Mouse (Mus musculus) heart, embryonic 14.5 days (tissue): ENCODE measurements around the gene Paqr6. TPM values are rescaled to one million over a fixed set of nuclear protein-coding genes. Genes with fewer than 3 reads are reported as not detected.
A peak's percentile ranks its signal among the peaks of the same experiment; 100 is the strongest.

Experiments used
- ATAC-seq: fragments of 200-750 bp; cut with Nextera tagmentation; 2 replicates; pipeline ENCODE4 v1.8.0; 2017; ENCODE audit warnings: low read depth, moderate TSS enrichment; ENCODE audit not compliant: insufficient number of reproducible peaks, insufficient read depth, low FRiP score
- H3K27ac ChIP-seq, 2 experiments: fragments of 200-500 bp in 1 of 2; fragments of 300-500 bp in 1 of 2; sonication (generic) in 1 of 2; replicated peaks in 1 of 2; 2 replicates each; pipeline ENCODE4 v1.5.1; 2012 to 2014; ENCODE audit warnings: low read depth in 2 of 2, low read length in 2 of 2, control low read depth in 1 of 2, mild to moderate bottlenecking in 1 of 2, mixed read lengths in 1 of 2; ENCODE audit not compliant: control insufficient read depth in 1 of 2, insufficient read depth in 1 of 2
- H3K27me3 ChIP-seq: fragments of 300-500 bp; sonication (generic); 2 replicates; pipeline ENCODE4 v1.6.1; 2014; ENCODE audit warnings: mild to moderate bottlenecking, low read length, control low read depth; ENCODE audit not compliant: control insufficient read depth, insufficient read depth
- H3K36me3 ChIP-seq: fragments of 300-500 bp; sonication (generic); 2 replicates; pipeline ENCODE4 v1.6.1; 2014; ENCODE audit warnings: mild to moderate bottlenecking, control low read depth, low read length, mixed read lengths; ENCODE audit not compliant: control insufficient read depth, insufficient read depth
- H3K4me1 ChIP-seq, 2 experiments: fragments of 200-500 bp in 1 of 2; fragments of 300-500 bp in 1 of 2; sonication (generic) in 1 of 2; 2 replicates each; pipeline ENCODE4 v1.6.1; 2012 to 2014; ENCODE audit warnings: low read length in 2 of 2, control low read depth in 1 of 2, mixed read lengths in 1 of 2; ENCODE audit not compliant: control insufficient read depth in 2 of 2, insufficient read depth in 2 of 2
- H3K4me2 ChIP-seq: fragments of 300-500 bp; sonication (generic); 2 replicates; pipeline ENCODE4 v1.6.1; 2014; ENCODE audit warnings: mild to moderate bottlenecking, low read length
- H3K4me3 ChIP-seq, 2 experiments: fragments of 200-500 bp in 1 of 2; fragments of 300-500 bp in 1 of 2; sonication (generic) in 1 of 2; 2 replicates each; pipeline ENCODE4 v1.5.1; 2012 to 2014; ENCODE audit warnings: low read length in 2 of 2, mild to moderate bottlenecking in 2 of 2, control low read depth in 1 of 2, low read depth in 1 of 2, moderate library complexity in 1 of 2; ENCODE audit not compliant: control insufficient read depth in 1 of 2, insufficient read depth in 1 of 2
- H3K9ac ChIP-seq: fragments of 300-500 bp; sonication (generic); 2 replicates; pipeline ENCODE4 v1.6.1; 2014; ENCODE audit warnings: mild to moderate bottlenecking, low read length
- H3K9me3 ChIP-seq: fragments of 300-500 bp; sonication (generic); 2 replicates; pipeline ENCODE4 v1.6.1; 2016; ENCODE audit warnings: low read length, control low read depth; ENCODE audit not compliant: control insufficient read depth
- WGBS: fragments of 180-500 bp; shearing (Covaris S2); extraction: QIAGEN DNeasy Blood & Tissue Kit; methylation state at CpG from one replicate; pipeline ENCODE4 v1.1.7; 2014; 5-methylcytosine and 5-hydroxymethylcytosine counted together
- polyA plus RNA-seq: library from polyadenylated mRNA; unstranded; fragments of >200 nt; fragmentation: Nextera tagmentation; extraction: Ambion mirVana; gene quantifications from 2 replicates; pipeline ENCODE4 v1.2.1, GENCODE M21; 2014

Gene Paqr6
- polyA plus RNA-seq, 1 experiment from 2014 or later = 3.3 TPM

DNA sequence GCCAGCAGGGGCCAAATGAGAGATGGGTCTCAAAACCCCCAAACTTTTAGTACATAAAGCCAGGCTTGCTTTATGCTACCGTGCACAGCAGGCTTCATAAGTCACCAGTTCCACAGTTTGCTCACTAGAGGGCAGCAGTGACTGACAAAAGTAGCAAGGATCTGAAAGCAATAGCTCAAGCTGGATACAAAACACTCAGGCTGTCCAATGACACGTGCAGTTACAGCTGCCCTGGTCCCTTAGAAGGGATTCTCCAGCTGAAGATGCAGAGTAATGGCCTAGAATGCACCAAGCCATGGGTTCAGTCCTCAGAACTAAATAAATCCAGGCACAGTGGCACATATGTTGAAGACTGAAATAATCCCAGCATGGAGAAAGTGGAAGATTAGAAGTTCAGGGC, 42.7 kb downstream of the Paqr6 start:
- no peaks in the 10 kb centered on the region for H3K27me3 ChIP-seq
- no peak for ATAC-seq
- H3K9ac ChIP-seq = no peak overlapping the region
- no peak overlapping the region for H3K27ac ChIP-seq
- H3K4me1 ChIP-seq = peaks cover 8 to 22% of the 10 kb centered on the region in 2 experiments
- no peaks in the 10 kb centered on the region for H3K9me3 ChIP-seq
- H3K36me3 ChIP-seq = peaks cover 26% of the 10 kb centered on the region
- H3K4me2 ChIP-seq = no peak overlapping the region
- WGBS = 4% methylated on average over 2 of the region's 2 CpGs
- H3K4me3 ChIP-seq = no peak overlapping the region

DNA sequence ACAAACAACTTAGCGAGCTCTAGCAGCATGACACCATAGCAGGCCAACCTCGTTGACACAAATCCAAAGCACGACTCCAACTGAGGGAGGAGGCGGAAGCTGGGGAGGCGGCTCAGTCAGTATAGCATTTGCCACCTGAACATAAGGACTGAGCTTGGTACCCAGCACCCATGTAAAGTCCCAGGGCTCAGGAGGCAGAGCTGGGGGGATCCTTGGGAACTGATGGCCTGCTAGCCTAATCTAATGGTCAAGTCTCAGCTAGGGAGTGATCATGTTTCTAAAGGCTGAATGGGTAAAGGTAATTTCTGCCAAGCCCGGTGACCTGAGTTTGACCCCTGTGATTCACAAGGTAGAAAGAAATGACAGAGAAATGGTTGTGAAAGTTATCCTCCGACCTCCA, 43.1 kb downstream of the Paqr6 start:
- Histone ChIP-seq H3K4me3 (no peak overlapping the region), H3K27me3 (no peaks in the 10 kb centered on the region), H3K9me3 (no peaks in the 10 kb centered on the region), H3K4me1 (peaks cover 8 to 22% of the 10 kb centered on the region in 2 experiments), H3K36me3 (peaks cover 31% of the 10 kb centered on the region), H3K4me2 (no peak overlapping the region), H3K9ac (no peak overlapping the region), H3K27ac (no peak overlapping the region)
- 53% methylated on average over 7 of the region's 7 CpGs for WGBS
- ATAC-seq = no peak

DNA sequence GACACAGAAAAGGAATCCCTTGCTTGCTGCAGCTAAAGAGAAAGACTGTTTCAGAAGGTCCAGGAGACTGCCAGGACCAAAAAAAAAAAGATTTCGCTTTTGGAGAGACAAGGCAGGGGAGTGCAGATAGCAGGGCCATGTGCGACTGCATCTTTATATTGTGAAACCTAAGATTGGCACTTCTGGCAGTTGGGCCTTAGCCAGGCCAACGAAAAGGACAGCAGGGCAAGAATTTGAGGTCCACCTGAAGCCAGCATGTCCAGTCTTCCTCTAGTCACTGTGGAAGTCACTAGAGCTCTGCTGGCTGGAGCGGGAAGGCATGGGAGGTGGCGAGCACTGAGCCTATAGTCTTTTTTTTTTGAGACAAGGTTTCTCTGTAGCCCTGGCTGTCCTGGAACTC, 44.6 kb downstream of the Paqr6 start:
- 51% methylated on average over 5 of the region's 5 CpGs for WGBS
- Histone ChIP-seq H3K27me3 (no peaks in the 10 kb centered on the region), H3K4me2 (peak overlapping the region; percentile 83), H3K36me3 (peaks cover 34% of the 10 kb centered on the region), H3K27ac (peak overlapping the region; percentile 99; a peak in 2 of 4 replicates), H3K4me3 (peak overlapping the region; percentile 71 to 80), H3K4me1 (peaks cover 8 to 22% of the 10 kb centered on the region in 2 experiments), H3K9me3 (no peaks in the 10 kb centered on the region), H3K9ac (peak overlapping the region; percentile 93)
- no peak for ATAC-seq

DNA sequence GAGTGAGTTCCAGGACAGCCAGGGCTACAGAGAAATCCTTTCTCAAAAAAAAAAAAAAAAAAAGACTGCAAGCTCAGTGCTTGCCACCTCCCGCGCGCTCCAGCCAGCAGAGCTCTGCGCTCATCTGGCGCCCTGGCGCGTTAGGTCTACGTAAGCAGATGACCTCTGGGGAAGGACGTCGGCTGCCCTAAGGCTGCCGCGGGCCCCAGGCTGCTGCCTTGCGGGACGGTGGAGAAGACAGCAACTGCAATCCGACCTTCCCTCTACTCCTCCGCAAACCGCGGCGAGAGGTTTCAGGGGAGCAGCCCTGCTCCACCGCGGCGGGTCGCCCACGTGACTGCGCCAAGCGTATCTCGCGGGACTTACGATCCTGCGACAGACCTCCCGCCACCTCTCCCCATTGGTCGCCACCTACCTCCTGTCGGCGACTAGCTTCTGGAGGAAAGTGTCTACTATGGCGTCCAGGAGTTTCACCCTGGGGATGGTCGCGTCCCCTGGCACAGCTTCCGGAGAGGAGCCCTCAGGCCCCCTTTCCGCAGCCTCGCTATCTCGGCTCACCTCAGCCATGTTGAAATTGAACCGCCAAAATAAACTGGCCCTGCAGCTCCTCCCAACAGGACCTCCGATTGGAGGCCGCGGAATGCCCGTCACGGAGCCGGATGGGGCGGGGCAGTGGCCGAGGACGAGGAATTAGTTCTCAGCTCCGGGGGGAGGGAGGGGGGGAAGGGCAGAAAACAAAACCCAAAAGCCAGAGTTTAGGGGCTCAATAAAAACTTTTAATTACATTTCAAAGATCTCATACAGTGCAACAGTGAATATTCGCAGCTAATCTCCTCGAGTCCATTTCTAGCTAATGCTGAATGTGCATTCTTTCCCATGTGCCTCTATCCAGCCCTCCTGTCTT, 45.6 kb downstream of the Paqr6 start, which contains the start of gene Pmf1:
TSS of gene Pmf1 (minus strand) at position 591 of the 904 bp plus-strand sequence.
- H3K27ac ChIP-seq = peak within 1 kb of the TSS; percentile 99
- peaks cover 8 to 22% of the 10 kb centered on the region in 2 experiments for H3K4me1 ChIP-seq
- H3K9ac ChIP-seq = peak within 1 kb of the TSS; percentile 93
- peaks cover 39% of the 10 kb centered on the region for H3K36me3 ChIP-seq
- no peaks in the 10 kb centered on the region for H3K9me3 ChIP-seq
- peak within 1 kb of the TSS; percentile 83 for H3K4me2 ChIP-seq
- WGBS = under 1% methylated on average over 54 of the region's 54 CpGs
- peak; percentile 89 for ATAC-seq
- H3K27me3 ChIP-seq = no peaks in the 10 kb centered on the region
- peak within 1 kb of the TSS; percentile 71 to 80 for H3K4me3 ChIP-seq

DNA sequence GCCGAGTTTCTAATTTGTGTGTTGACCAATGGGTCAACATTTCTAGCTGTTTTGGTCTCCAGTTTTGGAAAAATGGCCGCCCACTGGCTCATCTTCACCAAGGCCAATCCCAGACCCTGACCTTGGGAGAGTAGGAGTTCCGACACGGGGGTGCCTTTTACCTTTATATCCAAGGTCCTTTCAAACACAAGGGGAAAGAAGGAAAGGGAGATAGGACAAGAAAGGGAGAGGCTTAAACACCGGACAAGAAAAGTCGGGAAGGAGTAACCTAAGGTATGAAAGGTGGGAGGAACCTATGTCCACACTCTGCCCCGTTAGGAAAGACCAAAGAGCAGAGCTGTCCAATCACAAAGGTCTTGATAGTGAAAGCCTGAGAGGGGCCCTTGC, 46.3 kb downstream of the Paqr6 start:
- no peak for ATAC-seq
- Histone ChIP-seq H3K9me3 (no peaks in the 10 kb centered on the region), H3K4me1 (peaks cover 8 to 22% of the 10 kb centered on the region in 2 experiments), H3K27ac (peak overlapping the region; percentile 40 to 99), H3K4me3 (peak overlapping the region; percentile 71 to 80; a peak in 3 of 4 replicates), H3K36me3 (peaks cover 42% of the 10 kb centered on the region), H3K27me3 (no peaks in the 10 kb centered on the region), H3K4me2 (peak overlapping the region; percentile 83), H3K9ac (peak overlapping the region; percentile 93)
- WGBS = 18% methylated on average over 7 of the region's 7 CpGs

DNA sequence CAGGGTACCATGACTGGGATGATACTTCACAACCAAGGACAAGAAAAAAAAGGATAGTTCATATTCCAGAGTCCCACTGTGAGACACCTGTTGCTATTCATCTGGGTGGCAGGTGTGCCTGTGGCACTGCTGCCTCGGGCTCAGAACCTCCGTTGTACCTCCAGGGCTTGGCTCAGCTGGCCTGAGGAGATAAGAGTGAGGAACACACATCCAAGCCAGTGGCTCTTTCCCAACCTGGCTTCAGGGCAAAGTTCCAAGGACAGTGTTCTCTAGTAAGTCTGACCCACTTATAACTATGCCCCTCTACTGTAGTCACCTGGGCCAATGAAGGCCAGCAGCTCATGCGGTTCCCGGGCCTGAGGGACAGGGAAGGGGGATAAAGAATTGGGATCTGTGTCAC, 47.3 kb downstream of the Paqr6 start:
- no peak overlapping the region for H3K4me2 ChIP-seq
- H3K27me3 ChIP-seq = no peaks in the 10 kb centered on the region
- no peak overlapping the region for H3K27ac ChIP-seq
- H3K9ac ChIP-seq = no peak overlapping the region
- no peak for ATAC-seq
- 87% methylated on average over 4 of the region's 4 CpGs for WGBS
- H3K36me3 ChIP-seq = peaks cover 52% of the 10 kb centered on the region
- peaks cover 8 to 22% of the 10 kb centered on the region in 2 experiments for H3K4me1 ChIP-seq
- no peak overlapping the region for H3K4me3 ChIP-seq
- no peaks in the 10 kb centered on the region for H3K9me3 ChIP-seq

DNA sequence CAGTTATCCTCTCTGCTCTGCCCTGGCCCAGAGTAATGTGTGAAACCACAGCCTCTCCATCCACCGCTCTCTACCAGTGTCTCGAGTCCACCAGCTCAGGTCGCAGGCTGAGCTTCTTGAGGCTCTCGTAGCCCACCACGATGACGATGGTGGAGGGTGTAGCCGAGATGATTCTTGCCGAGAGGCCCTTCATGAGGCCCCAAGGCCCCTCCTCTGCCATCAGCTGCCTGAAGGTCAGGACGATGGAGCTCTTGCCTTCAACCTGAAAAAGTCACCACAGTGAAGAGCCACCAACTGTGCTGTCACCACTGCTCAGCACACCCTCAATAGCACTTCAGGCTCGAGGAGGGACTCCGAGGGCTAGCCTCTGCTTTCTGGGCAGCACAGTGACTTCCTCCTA, 48.3 kb downstream of the Paqr6 start:
- no peak for ATAC-seq
- 82% methylated on average over 11 of the region's 11 CpGs for WGBS

More for the DNA sequence above, 48.3 kb downstream of the Paqr6 start:
- H3K9ac ChIP-seq = no peak overlapping the region
- H3K27me3 ChIP-seq = no peaks in the 10 kb centered on the region
- H3K27ac ChIP-seq = no peak overlapping the region
- H3K4me1 ChIP-seq = peaks cover 8 to 17% of the 10 kb centered on the region in 2 experiments
- no peaks in the 10 kb centered on the region for H3K9me3 ChIP-seq
- no peak overlapping the region for H3K4me3 ChIP-seq
- H3K4me2 ChIP-seq = no peak overlapping the region
- H3K36me3 ChIP-seq = peaks cover 60% of the 10 kb centered on the region
